Mouse (Mus musculus) heart, adult 2 months (tissue): Measurements from ENCODE around the gene Slc35b1.

Experiments used
- CTCF ChIP-seq: fragments of 200-600 bp; IDR thresholded peaks from 2 replicates; pipeline ENCODE4 v1.8.1; 2022; ENCODE audit warnings: antibody characterized with exemption, mild to moderate bottlenecking, moderate library complexity
- POLR2A ChIP-seq: fragments of 200-500 bp; IDR thresholded peaks from 2 replicates; pipeline ENCODE4 v1.6.1; 2011; ENCODE audit warnings: mild to moderate bottlenecking, low read depth, low read length, control low read depth; ENCODE audit not compliant: insufficient read depth

DNA sequence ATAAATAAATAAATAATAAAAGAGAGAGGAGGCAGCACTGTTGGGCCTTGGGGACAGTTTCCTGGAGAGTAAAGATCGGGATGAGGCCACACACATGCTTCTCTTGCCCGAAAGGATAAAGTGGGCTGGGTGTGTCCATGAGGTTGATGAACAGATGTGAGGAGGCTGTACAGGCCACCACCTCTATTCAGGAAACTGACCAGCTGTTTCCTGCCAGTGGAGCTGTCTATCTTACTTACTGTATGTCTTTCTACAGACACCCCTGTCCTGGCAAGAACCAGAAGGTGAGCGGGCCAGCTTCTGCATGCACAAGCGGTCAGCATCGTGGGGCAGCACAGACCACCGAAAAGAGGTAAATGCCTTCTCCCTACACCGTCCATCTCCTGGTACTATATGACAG lies 13.3 kb upstream of the Slc35b1 start:
- TF ChIP-seq CTCF (no peak), POLR2A (no peak)
